In the genomic region with DNA sequence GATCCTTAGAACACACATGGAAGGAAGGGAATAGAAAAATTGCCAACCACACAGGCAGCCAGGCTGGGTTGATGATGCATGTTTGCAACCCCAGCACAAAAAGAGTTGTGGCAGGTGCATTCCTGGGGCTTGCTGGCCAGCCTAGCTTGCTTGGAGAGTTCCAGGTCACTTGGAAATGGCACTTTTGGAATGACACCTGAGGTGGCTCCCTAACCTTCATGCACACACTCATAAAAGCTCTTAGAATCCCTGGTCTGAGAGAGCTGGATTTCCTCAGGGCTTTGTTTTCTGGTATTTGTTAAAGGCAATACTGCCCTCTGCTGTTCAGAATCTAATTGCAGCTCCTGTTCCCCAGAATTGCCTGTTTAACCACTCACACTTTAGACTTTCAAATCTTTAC, we compare ENCODE assay signal across 8 mouse cellular contexts.
A peak's percentile ranks its signal among the peaks of the same experiment; 100 is the strongest.
DNase-seq lines count a peak whose midpoint lies in the region; ATAC-seq and TF ChIP-seq lines count a peak whose summit lies in the region.

No protein-coding gene starts in this region.

- H3K4me2 ChIP-seq in hindbrain, embryonic 11.5 days (replicated peaks; ENCODE audit: low read depth, low read length): no peak overlapping the region
- H3K4me2 ChIP-seq in lung, embryonic 16.5 days (ENCODE audit: low read depth, low read length): no peak overlapping the region

- no peak overlapping the region for H3K27ac ChIP-seq in hindbrain, embryonic 11.5 days (ENCODE audit: low read depth, low read length)
- no peak overlapping the region for H3K27ac ChIP-seq in lung, embryonic 16.5 days (ENCODE audit: low read length)

- peak; percentile 27 for DNase-seq in MEL-GATA-1-ER (ENCODE audit: extremely low read depth, low read depth)
- DNase-seq in brain, embryonic 14.5 days (ENCODE audit: low read depth): peak; percentile 91
- peak; percentile 26 for DNase-seq in fibroblast of lung, adult 2 months (ENCODE audit: low read depth)
- peak; percentile 83 for DNase-seq in hindbrain, embryonic 11.5 days (ENCODE audit: low spot score)
- DNase-seq in layer of hippocampus, adult 8-10 months (ENCODE audit: low spot score in 2 of 2): peak; percentile 50 to 77
- peak; percentile 2 for DNase-seq in ovary, adult 18-20 months (ENCODE audit: low spot score)
- peak; percentile 7 to 14 for DNase-seq in thymus, postnatal 36 days

- no peak for TF ChIP-seq POLR2A in brain, embryonic 14.5 days (IDR thresholded peaks at IDR 0.05; ENCODE audit: borderline replicate concordance, extremely low read depth, insufficient read depth, insufficient read length, poor library complexity, severe bottlenecking)

- H3K4me1 ChIP-seq in hindbrain, embryonic 11.5 days (replicated peaks; ENCODE audit: control insufficient read depth, insufficient read depth, low read length): no peaks in the 10 kb centered on the region
- no peaks in the 10 kb centered on the region for H3K4me1 ChIP-seq in lung, embryonic 16.5 days (replicated peaks; ENCODE audit: control insufficient read depth, insufficient read depth, low read length)

- ATAC-seq in hindbrain, embryonic 11.5 days (ENCODE audit: low FRiP score): peak; percentile 71; the same call in 1 of the 2 replicates
- 0 out of 2 replicates have a peak, but pooled peaks have one; percentile 52 for ATAC-seq in lung, embryonic 16.5 days (ENCODE audit: low read depth)

- H3K9me3 ChIP-seq in hindbrain, embryonic 11.5 days (ENCODE audit: control insufficient read depth, low read length): no peaks in the 10 kb centered on the region
- H3K9me3 ChIP-seq in lung, embryonic 16.5 days (ENCODE audit: control insufficient read depth, low read length): no peaks in the 10 kb centered on the region

- no peaks in the 10 kb centered on the region for H3K36me3 ChIP-seq in hindbrain, embryonic 11.5 days (ENCODE audit: control insufficient read depth, insufficient read depth, low read length)
- peaks cover 5% of the 10 kb centered on the region; the same call in 1 of the 2 replicates for H3K36me3 ChIP-seq in lung, embryonic 16.5 days (ENCODE audit: control insufficient read depth, insufficient read depth, low read length)

- no peaks in the 10 kb centered on the region for H3K27me3 ChIP-seq in hindbrain, embryonic 11.5 days (ENCODE audit: control insufficient read depth, insufficient read depth, low read length)
- H3K27me3 ChIP-seq in lung, embryonic 16.5 days (ENCODE audit: control insufficient read depth, insufficient read depth, low read depth, low read length): no peaks in the 10 kb centered on the region

- H3K4me3 ChIP-seq in hindbrain, embryonic 11.5 days (ENCODE audit: low read depth, low read length): no peak overlapping the region
- no peak overlapping the region for H3K4me3 ChIP-seq in lung, embryonic 16.5 days (ENCODE audit: low read length)

- TF ChIP-seq CTCF in brain, embryonic 14.5 days (IDR thresholded peaks at IDR 0.05; ENCODE audit: borderline replicate concordance, extremely low read depth, insufficient read depth, insufficient read length): peak; percentile 51; the same call in 1 of the 2 replicates

- no peak overlapping the region for H3K9ac ChIP-seq in hindbrain, embryonic 11.5 days (ENCODE audit: low read depth, low read length)
- no peak overlapping the region for H3K9ac ChIP-seq in lung, embryonic 16.5 days (ENCODE audit: low read length)

Comparison
In these comparisons a context has a peak if more than half of its experiments do, and no peak if none do; other contexts are left out.
1. DNase-seq: peak in every context shown above with its lines; median percentile 91 in brain, embryonic 14.5 days; 83 in hindbrain, embryonic 11.5 days; 64 in layer of hippocampus, adult 8-10 months; 27 in MEL-GATA-1-ER; 26 in fibroblast of lung, adult 2 months; 10 in thymus, postnatal 36 days; 2 in ovary, adult 18-20 months.